Mouse (Mus musculus) MEL (cell line): ENCODE results near the gene Rph3al. TPM values are rescaled to one million over a fixed set of nuclear protein-coding genes. Genes with fewer than 3 reads are reported as not detected.

Source experiments
- DNase-seq: peaks from one replicate; pipeline ENCODE4 v3.0.0; 2011; ENCODE audit warnings: low read depth, low spot score
- H3K27ac ChIP-seq: 2 replicates; pipeline ENCODE4 v1.5.1; 2012; ENCODE audit warnings: low read depth, mild to moderate bottlenecking, control low read depth, low read length, moderate library complexity; ENCODE audit not compliant: control insufficient read depth
- H3K27me3 ChIP-seq, 2 experiments: fragments of 150-350 bp in 1 of 2; sonication (generic) in 1 of 2; 2 replicates each; pipeline ENCODE4 v1.6.1; 2012; ENCODE audit warnings: low read length in 2 of 2, mild to moderate bottlenecking in 2 of 2, improper control_type of control experiment in 1 of 2, moderate library complexity in 1 of 2; ENCODE audit not compliant: insufficient read depth in 2 of 2, control insufficient read depth in 1 of 2
- H3K36me3 ChIP-seq, 2 experiments: 2 replicates each; pipeline ENCODE4 v1.6.1; 2012 to 2014; ENCODE audit warnings: low read length in 2 of 2, improper control_type of control experiment in 1 of 2, inconsistent platforms in 1 of 2, mild to moderate bottlenecking in 1 of 2; ENCODE audit not compliant: insufficient read depth in 2 of 2, control insufficient read depth in 1 of 2
- H3K4me1 ChIP-seq, 2 experiments: fragments of 150-350 bp in 1 of 2; sonication (generic) in 1 of 2; 2 replicates each; pipeline ENCODE4 v1.6.1; 2012; ENCODE audit warnings: low read length in 2 of 2, improper control_type of control experiment in 1 of 2, mild to moderate bottlenecking in 1 of 2; ENCODE audit not compliant: insufficient read depth in 2 of 2, control insufficient read depth in 1 of 2
- H3K4me3 ChIP-seq, 2 experiments: fragments of 150-350 bp in 1 of 2; sonication (generic) in 1 of 2; 2 replicates each; pipeline ENCODE4 v1.5.1; 2012; ENCODE audit warnings: low read depth in 2 of 2, low read length in 2 of 2, mild to moderate bottlenecking in 2 of 2, moderate library complexity in 2 of 2, control low read depth in 1 of 2, improper control_type of control experiment in 1 of 2; ENCODE audit not compliant: control insufficient read depth in 1 of 2, insufficient read depth in 1 of 2
- H3K79me2 ChIP-seq: 2 replicates; pipeline ENCODE4 v1.6.1; 2012; ENCODE audit warnings: mild to moderate bottlenecking, low read length, moderate library complexity; ENCODE audit not compliant: control insufficient read depth, poor library complexity, insufficient read depth
- H3K9ac ChIP-seq: 2 replicates; pipeline ENCODE4 v1.6.1; 2012; ENCODE audit warnings: low read depth, mild to moderate bottlenecking, control low read depth, low read length, moderate library complexity; ENCODE audit not compliant: control insufficient read depth, poor library complexity, severe bottlenecking
- H3K9me3 ChIP-seq: fragments of 150-350 bp; sonication (generic); replicated peaks from 2 replicates; pipeline ENCODE4 v1.6.1; 2012; ENCODE audit warnings: mild to moderate bottlenecking, low read length, improper control_type of control experiment, moderate library complexity; ENCODE audit not compliant: insufficient read depth
- BHLHE40 ChIP-seq: IDR thresholded peaks from 2 replicates; pipeline ENCODE4 v1.6.1; 2012; ENCODE audit warnings: low read depth, mild to moderate bottlenecking, inconsistent platforms, low read length, improper control_type of control experiment, borderline replicate concordance
- CHD2 ChIP-seq: IDR thresholded peaks from 2 replicates; pipeline ENCODE4 v1.6.1; 2011; ENCODE audit warnings: low read length, improper control_type of control experiment
- CTCF ChIP-seq, 3 experiments: IDR thresholded peaks in 2 of 3; conservative IDR thresholded peaks in 1 of 3; 2 replicates each; pipeline ENCODE4 v1.5.1; 2011 to 2012; ENCODE audit warnings: low read length in 3 of 3, low read depth in 2 of 3, mild to moderate bottlenecking in 2 of 3, improper control_type of control experiment in 1 of 3, inconsistent platforms in 1 of 3, mixed read lengths in 1 of 3, moderate library complexity in 1 of 3; ENCODE audit not compliant: control insufficient read depth in 1 of 3, insufficient read depth in 1 of 3, poor library complexity in 1 of 3, severe bottlenecking in 1 of 3
- E2F4 ChIP-seq: IDR thresholded peaks from 2 replicates; pipeline ENCODE4 v1.6.1; 2011; ENCODE audit warnings: low read depth, low read length, improper control_type of control experiment, borderline replicate concordance
- EP300 ChIP-seq, 2 experiments: IDR thresholded peaks; 2 replicates each; pipeline ENCODE4 v1.6.1; 2011; ENCODE audit warnings: improper control_type of control experiment in 2 of 2, low read length in 2 of 2, low read depth in 1 of 2, mild to moderate bottlenecking in 1 of 2
- GABPA ChIP-seq: IDR thresholded peaks from 2 replicates; pipeline ENCODE4 v1.6.1; 2012; ENCODE audit warnings: low read depth, mild to moderate bottlenecking, inconsistent platforms, low read length, improper control_type of control experiment, moderate library complexity
- JUND ChIP-seq: IDR thresholded peaks from 2 replicates; pipeline ENCODE4 v1.6.1; 2011; ENCODE audit warnings: low read depth, mild to moderate bottlenecking, improper control_type of control experiment, low read length
- KAT2A ChIP-seq: conservative IDR thresholded peaks from 2 replicates; pipeline ENCODE4 v1.6.1; 2012; ENCODE audit warnings: low read depth, low read length, improper control_type of control experiment, inconsistent platforms
- MAX ChIP-seq: IDR thresholded peaks from 2 replicates; pipeline ENCODE4 v1.6.1; 2011; ENCODE audit warnings: low read length, improper control_type of control experiment
- MEF2A ChIP-seq: IDR thresholded peaks from 2 replicates; pipeline ENCODE4 v1.6.1; 2014; ENCODE audit warnings: low read depth, mild to moderate bottlenecking, inconsistent platforms, low read length, improper control_type of control experiment; ENCODE audit not compliant: poor library complexity, insufficient replicate concordance, severe bottlenecking; ENCODE audit errors: extremely low read depth
- MXI1 ChIP-seq: IDR thresholded peaks from 2 replicates; pipeline ENCODE4 v1.6.1; 2011; ENCODE audit warnings: mild to moderate bottlenecking, low read depth, low read length, improper control_type of control experiment
- NELFE ChIP-seq: IDR thresholded peaks from 2 replicates; pipeline ENCODE4 v1.6.1; 2011; ENCODE audit warnings: low read depth, low read length, improper control_type of control experiment
- NRF1 ChIP-seq: IDR thresholded peaks from 2 replicates; pipeline ENCODE4 v1.6.1; 2014; ENCODE audit warnings: low read depth, mild to moderate bottlenecking, inconsistent platforms, low read length, improper control_type of control experiment, moderate library complexity; ENCODE audit not compliant: poor library complexity, insufficient read depth, severe bottlenecking
- POLR2A ChIP-seq, 2 experiments: IDR thresholded peaks; 2 replicates each; pipeline ENCODE4 v1.6.1; 2011 to 2012; ENCODE audit warnings: low read length in 2 of 2, mild to moderate bottlenecking in 2 of 2, control low read depth in 1 of 2, improper control_type of control experiment in 1 of 2, low read depth in 1 of 2, moderate library complexity in 1 of 2; ENCODE audit not compliant: control insufficient read depth in 1 of 2, insufficient read depth in 1 of 2, poor library complexity in 1 of 2
- POLR2AphosphoS5 ChIP-seq: IDR thresholded peaks from 2 replicates; pipeline ENCODE4 v1.6.1; 2012; ENCODE audit warnings: low read depth, borderline replicate concordance, mild to moderate bottlenecking, inconsistent platforms, low read length, moderate library complexity, mixed read lengths
- RAD21 ChIP-seq: IDR thresholded peaks from 2 replicates; pipeline ENCODE4 v1.6.1; 2011; ENCODE audit warnings: mild to moderate bottlenecking, low read depth, low read length, improper control_type of control experiment
- RCOR1 ChIP-seq: IDR thresholded peaks from 2 replicates; pipeline ENCODE4 v1.6.1; 2012; ENCODE audit warnings: low read depth, mild to moderate bottlenecking, inconsistent platforms, low read length, improper control_type of control experiment
- SIN3A ChIP-seq: IDR thresholded peaks from 2 replicates; pipeline ENCODE4 v1.6.1; 2012; ENCODE audit warnings: low read length, improper control_type of control experiment, inconsistent platforms
- SMC3 ChIP-seq: IDR thresholded peaks from 2 replicates; pipeline ENCODE4 v1.6.1; 2011; ENCODE audit warnings: low read depth, low read length, improper control_type of control experiment
- TBP ChIP-seq: IDR thresholded peaks from 2 replicates; pipeline ENCODE4 v1.8.0; 2011; ENCODE audit warnings: low read depth, low read length, improper control_type of control experiment
- TCF12 ChIP-seq: IDR thresholded peaks from 2 replicates; pipeline ENCODE4 v1.6.1; 2014; ENCODE audit warnings: low read depth, mild to moderate bottlenecking, inconsistent platforms, low read length, improper control_type of control experiment, moderate library complexity
- UBTF ChIP-seq: IDR thresholded peaks from 2 replicates; pipeline ENCODE4 v1.6.1; 2012; ENCODE audit warnings: low read depth, mild to moderate bottlenecking, inconsistent platforms, low read length, improper control_type of control experiment, moderate library complexity, borderline replicate concordance; ENCODE audit not compliant: insufficient read depth
- USF2 ChIP-seq, 2 experiments: IDR thresholded peaks; 2 replicates each; pipeline ENCODE4 v1.6.1; 2011 to 2012; ENCODE audit warnings: improper control_type of control experiment in 2 of 2, low read length in 2 of 2, borderline replicate concordance in 1 of 2, inconsistent platforms in 1 of 2, low read depth in 1 of 2, mild to moderate bottlenecking in 1 of 2; ENCODE audit not compliant: insufficient read depth in 1 of 2
- polyA plus RNA-seq, 2 experiments: library from polyadenylated mRNA; stranded (reverse) in 1 of 2; unstranded in 1 of 2; fragments of >175 nt in 1 of 2; fragments of >200 nt in 1 of 2; gene quantifications; 2 replicates each; pipeline versions ENCODE4 v1.2.1 to v1.2.4; 2012; ENCODE audit warnings: low replicate concordance in 2 of 2, low read depth in 1 of 2; ENCODE audit not compliant: insufficient read length in 2 of 2, insufficient read depth in 1 of 2, missing spikeins in 1 of 2
- total RNA-seq: library from RNA; depleted of rRNA; stranded (reverse); fragments of 300-350 nt; gene quantifications from 2 replicates; pipeline ENCODE4 v1.2.3, GENCODE M21; 2012

Gene Rph3al
- total and polyA plus RNA-seq, 3 experiments: 9.4 to 23.0 TPM; not detected in 1

DNA sequence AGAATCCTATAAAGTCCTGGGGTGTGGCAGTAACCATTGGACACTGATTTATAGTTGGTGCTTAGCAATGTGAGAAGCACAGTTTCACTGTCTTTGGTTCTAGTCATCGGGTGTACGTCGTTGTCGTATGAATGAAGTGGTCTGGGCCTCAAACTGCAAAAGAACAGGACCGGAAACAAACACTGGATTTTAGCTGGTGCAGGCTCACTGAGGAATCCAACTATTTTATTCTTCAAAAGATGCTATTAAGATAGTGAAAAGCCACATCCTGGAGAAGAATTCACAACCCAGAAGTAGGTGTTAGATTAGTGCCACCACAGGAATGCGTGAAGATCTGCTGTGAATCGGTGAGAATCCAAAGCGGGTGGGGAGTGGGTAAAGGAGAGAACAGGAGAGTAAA lies 18.4 kb upstream of the Rph3al start (continued):
- TF ChIP-seq USF2 (IDR thresholded peaks at IDR 0.05; ENCODE audit: borderline replicate concordance in 1 of 2, insufficient read depth in 1 of 2, low read depth in 1 of 2, low read length in 2 of 2) (no peak), RCOR1 (no peak), SIN3A (no peak), KAT2A (no peak), CHD2 (no peak)

DNA sequence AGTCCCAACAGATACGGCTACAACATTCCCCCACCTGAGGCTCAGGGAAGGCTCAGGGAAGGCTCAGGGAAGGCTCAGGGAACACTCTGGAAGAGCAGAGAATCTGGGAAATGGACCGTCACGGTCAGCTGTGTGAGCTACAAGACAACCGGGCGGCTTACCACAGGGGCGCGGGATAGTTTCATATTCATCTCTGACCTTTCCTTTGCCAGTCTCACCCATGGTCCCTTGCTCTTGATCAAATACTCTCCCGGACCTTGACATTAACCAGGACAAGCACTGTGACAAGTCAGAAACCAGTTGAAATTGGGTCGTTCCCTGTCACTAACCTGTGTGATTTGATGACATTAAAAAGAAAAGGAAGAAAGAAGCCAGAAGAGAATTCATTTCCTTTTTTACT lies 16.7 kb upstream of the Rph3al start:
- no peak for TF ChIP-seq MAX
- no peak for TF ChIP-seq E2F4
- no peak for TF ChIP-seq SMC3
- TF ChIP-seq RAD21: no peak
- TF ChIP-seq JUND: no peak
- TF ChIP-seq EP300 (IDR thresholded peaks at IDR 0.05; ENCODE audit: low read depth in 1 of 2, low read length in 2 of 2): no peak
- TF ChIP-seq NRF1: no peak
- TF ChIP-seq MEF2A: no peak
- no peak for TF ChIP-seq CHD2
- TF ChIP-seq UBTF: no peak
- TF ChIP-seq GABPA: no peak
- no peak for TF ChIP-seq POLR2A (IDR thresholded peaks at IDR 0.05; ENCODE audit: control insufficient read depth in 1 of 2, insufficient read depth in 1 of 2, low read depth in 1 of 2, low read length in 2 of 2, poor library complexity in 1 of 2)
- no peak for TF ChIP-seq BHLHE40
- TF ChIP-seq TBP: no peak
- TF ChIP-seq MXI1: no peak
- no peak for TF ChIP-seq POLR2AphosphoS5
- no peak for TF ChIP-seq NELFE
- no peak for TF ChIP-seq CTCF (IDR thresholded peaks at IDR 0.05 in 2 of 3, conservative IDR thresholded peaks at IDR 0.05 in 1 of 3; ENCODE audit: control insufficient read depth in 1 of 3, insufficient read depth in 1 of 3, low read depth in 2 of 3, low read length in 3 of 3, poor library complexity in 1 of 3, severe bottlenecking in 1 of 3)
- no peak for TF ChIP-seq TCF12
- Histone ChIP-seq H3K9me3 (no peaks in the 10 kb centered on the region), H3K27ac (no peak overlapping the region), H3K4me3 (no peak overlapping the region), H3K4me1 (no peaks in the 10 kb centered on the region), H3K79me2 (no peaks in the 10 kb centered on the region), H3K36me3 (no peaks in the 10 kb centered on the region), H3K27me3 (no peaks in the 10 kb centered on the region), H3K9ac (no peak overlapping the region)
- no peak for DNase-seq
